Mouse (Mus musculus): ENCODE results near the gene Shisal2a.

GRCm38 (mm10) chr4:108392558-108392957, 9.4 kb upstream of the Shisal2a start:
- TF ChIP-seq EP300 (IDR thresholded peaks at IDR 0.05; ENCODE audit: low read depth) (no peak), CTCF (IDR thresholded peaks at IDR 0.05; ENCODE audit: low read depth) (no peak)

Measured in liver, embryonic 14.5 days (tissue).